Mouse (Mus musculus) thymus, postnatal 4 days (tissue): Measurements from ENCODE around the gene Ap3s2.

Experiments used
- DNase-seq: peaks from one replicate; pipeline ENCODE4 v3.0.0; 2021

Gene Ap3s2

DNA sequence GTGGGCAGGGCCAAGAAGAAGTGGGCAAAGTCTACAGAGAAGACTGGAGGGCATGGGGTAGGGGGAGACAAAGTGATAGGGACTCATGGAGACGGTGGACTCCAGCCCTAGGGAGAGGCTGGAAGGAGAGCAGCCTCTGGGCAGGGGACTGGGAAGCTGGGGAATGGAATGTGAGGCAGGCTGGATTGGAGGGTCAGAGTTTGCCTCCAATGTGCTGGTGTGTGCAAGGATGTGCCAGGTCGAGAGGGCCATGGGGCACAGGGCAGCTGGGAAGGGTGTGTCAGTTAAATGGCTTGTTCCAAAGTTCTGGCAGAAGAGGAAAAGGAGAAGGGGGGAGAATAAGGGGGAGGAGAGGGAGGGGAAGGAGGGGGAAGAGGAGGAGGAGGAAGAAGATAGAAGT is 83.2 kb downstream of the Ap3s2 start:
- DNase-seq = no peak

DNA sequence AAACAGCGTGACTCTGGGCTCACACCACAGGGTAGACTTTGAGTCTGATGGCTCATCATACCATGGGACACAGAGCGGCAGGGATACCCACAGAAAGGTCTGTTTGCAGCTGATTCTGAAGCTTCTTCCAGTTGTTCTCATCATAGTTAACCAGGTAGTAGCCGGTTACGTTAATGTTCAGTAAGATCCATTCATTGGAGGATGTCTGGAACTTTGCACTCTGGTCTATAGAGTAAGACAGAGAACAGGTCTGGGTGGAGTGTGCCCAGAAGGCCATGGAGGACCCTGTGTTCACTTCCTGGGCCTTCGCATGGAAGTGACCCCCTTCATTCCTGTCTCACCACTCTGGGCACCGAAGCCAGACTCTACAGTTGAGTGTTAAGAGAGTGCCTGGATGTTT is 85.3 kb downstream of the Ap3s2 start:
- DNase-seq = no peak

DNA sequence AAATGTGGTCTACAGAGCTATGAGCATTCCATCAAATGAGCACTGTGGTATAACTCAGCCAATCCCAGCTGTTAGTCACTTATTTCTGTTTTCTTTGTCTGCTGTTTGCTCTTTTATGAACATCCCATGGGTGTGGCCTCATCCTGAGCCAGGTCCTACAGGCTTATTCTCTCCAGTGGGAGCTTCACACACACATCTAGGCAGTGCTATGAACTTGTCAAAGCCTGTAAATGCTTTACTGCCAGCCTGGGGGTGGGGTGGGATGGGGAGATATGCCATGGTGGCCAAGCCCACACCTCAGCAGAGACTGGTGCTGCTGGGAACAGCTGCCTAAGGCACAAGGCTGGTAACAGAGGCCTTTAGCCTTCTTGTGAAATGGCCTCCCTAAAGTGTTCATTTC is 87.5 kb downstream of the Ap3s2 start:
- DNase-seq = no peak

DNA sequence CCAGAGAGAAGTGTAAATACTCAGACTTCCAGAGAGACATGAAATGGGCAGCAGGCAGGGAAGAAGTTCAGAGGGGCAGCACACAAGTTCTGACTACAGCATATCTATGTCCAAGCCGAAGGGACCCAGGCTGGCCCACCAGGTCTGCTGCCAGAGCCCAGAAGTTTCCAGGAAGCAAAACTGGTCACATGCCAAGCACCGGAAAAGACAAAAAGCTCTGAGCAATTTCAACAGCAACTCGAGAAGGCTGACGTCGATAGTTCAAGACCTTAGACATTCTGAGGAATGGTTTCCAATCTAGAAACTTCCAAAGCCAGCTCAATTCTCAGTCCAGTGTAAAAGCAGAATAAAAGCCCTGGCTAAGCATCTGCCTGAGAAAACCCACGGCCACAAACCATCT is 88.9 kb downstream of the Ap3s2 start:
- DNase-seq = no peak

DNA sequence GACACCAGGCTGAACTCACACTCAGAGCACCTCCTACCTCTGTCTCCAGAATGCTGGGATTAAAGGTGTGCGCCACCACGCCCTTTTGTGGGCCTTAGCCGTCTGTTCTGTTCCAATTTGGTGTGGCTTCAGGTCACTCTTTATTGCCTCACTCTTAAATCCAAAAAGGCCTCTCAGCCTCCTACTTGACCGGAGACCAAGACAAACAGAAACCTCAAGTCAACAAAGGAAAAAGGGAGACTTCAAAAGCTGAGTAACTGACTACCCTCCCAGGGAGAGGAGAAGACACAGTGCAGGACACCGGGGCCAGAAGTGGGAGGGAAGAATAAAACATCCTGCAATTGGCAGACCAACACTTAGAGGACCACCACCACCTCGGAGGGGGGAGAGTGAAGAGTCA is 89.3 kb downstream of the Ap3s2 start:
- DNase-seq = no peak

DNA sequence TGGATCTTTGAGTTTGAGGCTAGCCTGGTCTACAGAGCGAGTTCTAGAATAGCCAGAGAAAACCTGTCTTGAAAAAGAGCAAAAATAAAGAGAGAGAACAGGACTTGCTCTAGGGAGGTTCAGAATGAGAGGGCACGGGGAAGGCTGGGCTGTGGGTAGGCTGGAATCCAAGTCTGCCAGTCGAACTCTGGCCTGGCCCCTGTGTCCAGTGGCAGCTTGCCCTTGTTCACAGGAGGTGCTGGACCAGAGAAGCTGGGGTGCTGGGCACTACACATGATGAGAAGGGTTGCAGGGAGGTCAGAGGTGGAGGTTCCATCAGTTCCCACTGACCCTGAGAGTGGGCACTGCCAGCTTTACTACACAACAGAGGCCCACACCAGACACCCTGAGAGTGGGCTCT is 92.1 kb downstream of the Ap3s2 start:
- no peak for DNase-seq
